Mouse (Mus musculus) stomach, embryonic 15.5 days (tissue): ENCODE measurements around the gene Rabggtb. TPM values are rescaled to one million over a fixed set of nuclear protein-coding genes. Genes with fewer than 3 reads are reported as not detected.

Experiments
- ATAC-seq: fragments of 200-750 bp; cut with Nextera tagmentation; 2 replicates; pipeline ENCODE4 v1.8.0; 2017; ENCODE audit warnings: low read depth, moderate number of reproducible peaks, moderate TSS enrichment; ENCODE audit not compliant: insufficient read depth, low FRiP score
- H3K27ac ChIP-seq: fragments of 300-500 bp; sonication (generic); 2 replicates; pipeline ENCODE4 v1.5.1; 2015; ENCODE audit warnings: mild to moderate bottlenecking, inconsistent platforms
- H3K27me3 ChIP-seq: fragments of 300-500 bp; sonication (generic); replicated peaks from 2 replicates; pipeline ENCODE4 v1.6.1; 2015; ENCODE audit warnings: inconsistent platforms
- H3K36me3 ChIP-seq: fragments of 300-500 bp; sonication (generic); 2 replicates; pipeline ENCODE4 v1.6.1; 2015; ENCODE audit warnings: inconsistent platforms
- H3K4me1 ChIP-seq: fragments of 300-500 bp; sonication (generic); 2 replicates; pipeline ENCODE4 v1.6.1; 2015; ENCODE audit warnings: inconsistent platforms
- H3K4me2 ChIP-seq: fragments of 300-500 bp; sonication (generic); 2 replicates; pipeline ENCODE4 v1.6.1; 2015; ENCODE audit warnings: mild to moderate bottlenecking, inconsistent platforms
- H3K4me3 ChIP-seq: fragments of 300-500 bp; sonication (generic); replicated peaks from 2 replicates; pipeline ENCODE4 v1.5.1; 2015; ENCODE audit warnings: inconsistent platforms
- H3K9ac ChIP-seq: fragments of 300-500 bp; sonication (generic); 2 replicates; pipeline ENCODE4 v1.6.1; 2015; ENCODE audit warnings: inconsistent platforms
- H3K9me3 ChIP-seq: fragments of 300-500 bp; sonication (generic); 2 replicates; pipeline ENCODE4 v1.6.1; 2016; ENCODE audit warnings: inconsistent platforms
- WGBS: fragments of 180-500 bp; shearing (Covaris S2); methylation state at CpG from one replicate; pipeline ENCODE4 v1.1.7; 2015; 5-methylcytosine and 5-hydroxymethylcytosine counted together
- polyA plus RNA-seq: library from polyadenylated mRNA; unstranded; fragments of >200 nt; fragmentation: Nextera tagmentation; extraction: Ambion mirVana; gene quantifications from 2 replicates; pipeline ENCODE4 v1.2.1, GENCODE M21; 2015

Gene Rabggtb
- 52.5 and 56.2 TPM in 2 replicates for polyA plus RNA-seq

GRCm38 (mm10) chr3:153912546-153913509 lies at the start of gene Rabggtb:
TSS of gene Rabggtb (minus strand) at chr3:153913009.
- under 1% methylated on average over 65 of the region's 65 CpGs for WGBS
- ATAC-seq: peak; percentile 95
- Histone ChIP-seq H3K9me3 (no peaks in the 10 kb centered on the region), H3K4me1 (peaks cover 39% of the 10 kb centered on the region), H3K4me3 (peak within 1 kb of the TSS; percentile 78), H3K27ac (peak within 1 kb of the TSS; percentile 97), H3K36me3 (peaks cover 29% of the 10 kb centered on the region), H3K4me2 (peak within 1 kb of the TSS; percentile 74), H3K27me3 (no peaks in the 10 kb centered on the region), H3K9ac (peak within 1 kb of the TSS; percentile 90)

- Histone ChIP-seq H3K36me3 (no peaks in the 10 kb centered on the region), H3K9ac (no peak overlapping the region), H3K27ac (no peak overlapping the region), H3K4me1 (no peaks in the 10 kb centered on the region), H3K4me2 (no peak overlapping the region), H3K9me3 (no peaks in the 10 kb centered on the region), H3K27me3 (no peaks in the 10 kb centered on the region), H3K4me3 (no peak overlapping the region)
- no peak for ATAC-seq
- 74% methylated on average over 6 of the region's 6 CpGs for WGBS
Observed at GRCm38 (mm10) chr3:153961632-153962389, 49.0 kb upstream of the Rabggtb start.

- 68% methylated on average over 2 of the region's 2 CpGs for WGBS
- no peaks in the 10 kb centered on the region for H3K9me3 ChIP-seq
Observed at GRCm38 (mm10) chr3:153960884-153961283, 48.1 kb upstream of the Rabggtb start.

GRCm38 (mm10) chr3:153959731-153960207 lies 47.0 kb upstream of the Rabggtb start:
- WGBS: 69% methylated on average over 9 of the region's 9 CpGs
- no peak for ATAC-seq

More at GRCm38 (mm10) chr3:153960884-153961283, 48.1 kb upstream of the Rabggtb start:
- Histone ChIP-seq H3K4me3 (no peak overlapping the region), H3K4me2 (no peak overlapping the region), H3K27ac (no peak overlapping the region), H3K36me3 (no peaks in the 10 kb centered on the region), H3K4me1 (no peaks in the 10 kb centered on the region), H3K27me3 (no peaks in the 10 kb centered on the region), H3K9ac (no peak overlapping the region)
- no peak for ATAC-seq

GRCm38 (mm10) chr3:153959035-153959730 lies 46.4 kb upstream of the Rabggtb start:
- no peaks in the 10 kb centered on the region for H3K36me3 ChIP-seq
- no peak overlapping the region for H3K9ac ChIP-seq
- no peak overlapping the region for H3K27ac ChIP-seq
- 96% methylated on average over 1 of the region's 1 CpGs for WGBS
- no peaks in the 10 kb centered on the region for H3K4me1 ChIP-seq
- no peak overlapping the region for H3K4me3 ChIP-seq
- no peaks in the 10 kb centered on the region for H3K9me3 ChIP-seq
- no peak overlapping the region for H3K4me2 ChIP-seq
- H3K27me3 ChIP-seq: no peaks in the 10 kb centered on the region
- ATAC-seq: peak; percentile 32; the same call in 1 of the 2 replicates

More at GRCm38 (mm10) chr3:153959731-153960207, 47.0 kb upstream of the Rabggtb start:
- Histone ChIP-seq H3K4me1 (no peaks in the 10 kb centered on the region), H3K4me3 (no peak overlapping the region), H3K9me3 (no peaks in the 10 kb centered on the region), H3K4me2 (no peak overlapping the region), H3K36me3 (no peaks in the 10 kb centered on the region), H3K27me3 (no peaks in the 10 kb centered on the region), H3K9ac (no peak overlapping the region), H3K27ac (no peak overlapping the region)

- 78% methylated on average over 5 of the region's 5 CpGs for WGBS
- H3K27me3 ChIP-seq: no peaks in the 10 kb centered on the region
- H3K9ac ChIP-seq: no peak overlapping the region
Observed at GRCm38 (mm10) chr3:153957916-153958315, 45.1 kb upstream of the Rabggtb start.

GRCm38 (mm10) chr3:153948176-153948575 lies 35.4 kb upstream of the Rabggtb start:
- no peak for ATAC-seq
- H3K27me3 ChIP-seq: no peaks in the 10 kb centered on the region
- no peak overlapping the region for H3K9ac ChIP-seq
- H3K27ac ChIP-seq: no peak overlapping the region
- WGBS: 66% methylated on average over 2 of the region's 2 CpGs
- H3K4me2 ChIP-seq: no peak overlapping the region
- H3K4me1 ChIP-seq: peaks cover 2% of the 10 kb centered on the region; the same call in 1 of the 2 replicates
- no peaks in the 10 kb centered on the region for H3K9me3 ChIP-seq
- no peaks in the 10 kb centered on the region for H3K36me3 ChIP-seq
- H3K4me3 ChIP-seq: no peak overlapping the region

More at GRCm38 (mm10) chr3:153957916-153958315, 45.1 kb upstream of the Rabggtb start:
- no peak for ATAC-seq
- Histone ChIP-seq H3K9me3 (no peaks in the 10 kb centered on the region), H3K4me3 (no peak overlapping the region), H3K36me3 (no peaks in the 10 kb centered on the region), H3K4me1 (no peaks in the 10 kb centered on the region), H3K27ac (no peak overlapping the region), H3K4me2 (no peak overlapping the region)

- no peaks in the 10 kb centered on the region for H3K9me3 ChIP-seq
- no peak overlapping the region for H3K27ac ChIP-seq
- H3K27me3 ChIP-seq: no peaks in the 10 kb centered on the region
- no peak overlapping the region for H3K4me3 ChIP-seq
- peaks cover 9% of the 10 kb centered on the region for H3K4me1 ChIP-seq
- no peak overlapping the region for H3K4me2 ChIP-seq
- no peaks in the 10 kb centered on the region for H3K36me3 ChIP-seq
- no peak for ATAC-seq
- H3K9ac ChIP-seq: no peak overlapping the region
- 68% methylated on average over 4 of the region's 4 CpGs for WGBS
Observed at GRCm38 (mm10) chr3:153947271-153947670, 34.5 kb upstream of the Rabggtb start.

GRCm38 (mm10) chr3:153944335-153944990 lies 31.7 kb upstream of the Rabggtb start, which contains the start of gene Acadm:
TSS of gene Acadm (minus strand) at chr3:153944632.
- Histone ChIP-seq H3K4me2 (peak within 1 kb of the TSS; percentile 72), H3K36me3 (peaks cover 5% of the 10 kb centered on the region; the same call in 1 of the 2 replicates), H3K4me1 (peaks cover 9% of the 10 kb centered on the region), H3K9me3 (no peaks in the 10 kb centered on the region), H3K4me3 (peak within 1 kb of the TSS; percentile 74), H3K27ac (peak within 1 kb of the TSS; percentile 90), H3K27me3 (no peaks in the 10 kb centered on the region), H3K9ac (peak within 1 kb of the TSS; percentile 74)
- peak; percentile 99 for ATAC-seq
- WGBS: under 1% methylated on average over 41 of the region's 41 CpGs

GRCm38 (mm10) chr3:153943901-153944334 lies 31.1 kb upstream of the Rabggtb start:
- peaks cover 5% of the 10 kb centered on the region; the same call in 1 of the 2 replicates for H3K36me3 ChIP-seq
- no peaks in the 10 kb centered on the region for H3K9me3 ChIP-seq
- H3K9ac ChIP-seq: peak overlapping the region; percentile 74
- H3K4me3 ChIP-seq: peak overlapping the region; percentile 74
- peak overlapping the region; percentile 90 for H3K27ac ChIP-seq
- 0% methylated on average over 19 of the region's 19 CpGs for WGBS
- H3K27me3 ChIP-seq: no peaks in the 10 kb centered on the region
- peak; percentile 54 for ATAC-seq
- H3K4me1 ChIP-seq: peaks cover 9% of the 10 kb centered on the region
- H3K4me2 ChIP-seq: peak overlapping the region; percentile 72
